Mouse (Mus musculus) myocyte (in vitro differentiated cells): ENCODE results near the gene Slc12a8. TPM values are rescaled to one million over a fixed set of nuclear protein-coding genes. Genes with fewer than 3 reads are reported as not detected.

Experiments used
- H3K27me3 ChIP-seq: one replicate; pipeline ENCODE4 v1.6.1; 2011; ENCODE audit not compliant: control insufficient read depth, insufficient read depth, insufficient read length
- H3K36me3 ChIP-seq: one replicate; pipeline ENCODE4 v1.6.1; 2011; ENCODE audit not compliant: control insufficient read depth, insufficient read depth
- H3K4me2 ChIP-seq: one replicate; pipeline ENCODE4 v1.6.1; 2011; ENCODE audit warnings: low read depth, control low read depth
- H3K4me3 ChIP-seq: one replicate; pipeline ENCODE4 v1.5.1; 2011; ENCODE audit warnings: mild to moderate bottlenecking, control low read depth, moderate library complexity
- H3K79me2 ChIP-seq: one replicate; pipeline ENCODE4 v1.6.1; 2011; ENCODE audit not compliant: control insufficient read depth, insufficient read depth
- H3ac ChIP-seq: one replicate; pipeline ENCODE4 v1.6.1; 2011; ENCODE audit not compliant: control insufficient read depth, insufficient read length
- CEBPB ChIP-seq: IDR thresholded peaks from 2 replicates; pipeline ENCODE4 v1.6.1; 2011; ENCODE audit warnings: mild to moderate bottlenecking, moderate library complexity; ENCODE audit not compliant: poor library complexity, insufficient read depth, severe bottlenecking
- E2F4 ChIP-seq: IDR thresholded peaks from one replicate; pipeline ENCODE4 v1.6.1; 2011; ENCODE audit warnings: mild to moderate bottlenecking, control low read depth, moderate library complexity; ENCODE audit not compliant: insufficient read depth
- MAX ChIP-seq: IDR thresholded peaks from one replicate; pipeline ENCODE4 v1.6.1; 2011; ENCODE audit warnings: low read depth, mild to moderate bottlenecking, control low read depth
- MYOD1 ChIP-seq, 3 experiments: IDR thresholded peaks; one replicate each; pipeline ENCODE4 v1.6.1; 2011; ENCODE audit warnings: control low read depth in 2 of 3, low read depth in 2 of 3, mild to moderate bottlenecking in 2 of 3, moderate library complexity in 1 of 3; ENCODE audit not compliant: insufficient read length in 2 of 3, control insufficient read depth in 1 of 3
- MYOG ChIP-seq, 3 experiments: IDR thresholded peaks; one replicate each; pipeline ENCODE4 v1.6.1; 2011; ENCODE audit warnings: control low read depth in 2 of 3, low read depth in 2 of 3, mild to moderate bottlenecking in 2 of 3; ENCODE audit not compliant: insufficient read length in 2 of 3, control insufficient read depth in 1 of 3, insufficient read depth in 1 of 3
- POLR2A ChIP-seq: IDR thresholded peaks from one replicate; pipeline ENCODE4 v1.6.1; 2011; ENCODE audit warnings: low read depth, mild to moderate bottlenecking, control low read depth, moderate library complexity; ENCODE audit not compliant: insufficient read length
- POLR2AphosphoS2 ChIP-seq: IDR thresholded peaks from one replicate; pipeline ENCODE4 v1.6.1; 2011; ENCODE audit warnings: low read depth, control low read depth; ENCODE audit not compliant: insufficient read length
- REST ChIP-seq: IDR thresholded peaks from one replicate; pipeline ENCODE4 v1.6.1; 2011; ENCODE audit warnings: mild to moderate bottlenecking, control low read depth, moderate library complexity; ENCODE audit not compliant: insufficient read depth, insufficient read length
- SRF ChIP-seq: IDR thresholded peaks from one replicate; pipeline ENCODE4 v1.6.1; 2011; ENCODE audit warnings: low read depth; ENCODE audit not compliant: control insufficient read depth, insufficient read length
- TCF12 ChIP-seq: IDR thresholded peaks from one replicate; pipeline ENCODE4 v1.6.1; 2011; ENCODE audit warnings: mild to moderate bottlenecking, control low read depth; ENCODE audit not compliant: poor library complexity, insufficient read depth, severe bottlenecking
- TCF3 ChIP-seq: IDR thresholded peaks from one replicate; pipeline ENCODE4 v1.6.1; 2011; ENCODE audit warnings: low read depth, control low read depth; ENCODE audit not compliant: insufficient read length
- USF1 ChIP-seq: IDR thresholded peaks from one replicate; pipeline ENCODE4 v1.6.1; 2011; ENCODE audit warnings: low read depth, mild to moderate bottlenecking, control low read depth, moderate library complexity
- polyA plus RNA-seq: library from polyadenylated mRNA; unstranded; fragments of >200 nt; fragmentation: generic; extraction: Trizol; gene quantifications from one replicate; pipeline ENCODE4 v1.2.1, GENCODE M21; 2012; ENCODE audit warnings: missing spikeins

Gene Slc12a8
- polyA plus RNA-seq, 1 experiment = 0.42 TPM

- no peak for TF ChIP-seq REST
- Histone ChIP-seq H3K36me3 (no peaks in the 10 kb centered on the region), H3ac (no peak overlapping the region), H3K27me3 (no peaks in the 10 kb centered on the region), H3K79me2 (no peaks in the 10 kb centered on the region), H3K4me2 (peak overlapping the region; percentile 53), H3K4me3 (no peak overlapping the region)
Observed at GRCm38 (mm10) chr16:33660125-33660524, 143.0 kb downstream of the Slc12a8 start.

- TF ChIP-seq POLR2A (no peak), TCF12 (no peak), USF1 (no peak)
- no peak overlapping the region for H3K4me2 ChIP-seq
- H3K27me3 ChIP-seq = no peaks in the 10 kb centered on the region
- no peaks in the 10 kb centered on the region for H3K79me2 ChIP-seq
- H3ac ChIP-seq = no peak overlapping the region
- H3K36me3 ChIP-seq = no peaks in the 10 kb centered on the region
- H3K4me3 ChIP-seq = no peak overlapping the region
Observed at GRCm38 (mm10) chr16:33662841-33663240, 145.7 kb downstream of the Slc12a8 start.

GRCm38 (mm10) chr16:33666226-33666625 is 149.1 kb downstream of the Slc12a8 start:
- Histone ChIP-seq H3K79me2 (no peaks in the 10 kb centered on the region), H3K4me2 (peak overlapping the region; percentile 33), H3K27me3 (no peaks in the 10 kb centered on the region), H3K36me3 (no peaks in the 10 kb centered on the region), H3ac (no peak overlapping the region), H3K4me3 (no peak overlapping the region)
- no peak for TF ChIP-seq REST
- no peak for TF ChIP-seq USF1
- TF ChIP-seq CEBPB = no peak
- no peak for TF ChIP-seq TCF3
- no peak for TF ChIP-seq POLR2AphosphoS2
- TF ChIP-seq MAX = no peak
- no peak for TF ChIP-seq MYOD1 (IDR thresholded peaks at IDR 0.05; ENCODE audit: control insufficient read depth in 1 of 3, insufficient read length in 2 of 3, low read depth in 2 of 3)
- no peak for TF ChIP-seq TCF12
- no peak for TF ChIP-seq MYOG (IDR thresholded peaks at IDR 0.05; ENCODE audit: control insufficient read depth in 1 of 3, insufficient read depth in 1 of 3, insufficient read length in 2 of 3, low read depth in 2 of 3)

- no peaks in the 10 kb centered on the region for H3K79me2 ChIP-seq
- no peaks in the 10 kb centered on the region for H3K27me3 ChIP-seq
- peak overlapping the region; percentile 43 for H3K4me2 ChIP-seq
- TF ChIP-seq E2F4 = no peak
- TF ChIP-seq SRF = no peak
- no peak for TF ChIP-seq POLR2AphosphoS2
- no peak for TF ChIP-seq TCF12
- TF ChIP-seq MYOG (IDR thresholded peaks at IDR 0.05; ENCODE audit: control insufficient read depth in 1 of 3, insufficient read depth in 1 of 3, insufficient read length in 2 of 3, low read depth in 2 of 3) = no peak
- no peak for TF ChIP-seq MAX
- no peak for TF ChIP-seq USF1
- no peak for TF ChIP-seq TCF3
- peak; percentile 37; the same call in 1 of the 2 replicates for TF ChIP-seq CEBPB
- no peak for TF ChIP-seq POLR2A
- no peak for TF ChIP-seq REST
- TF ChIP-seq MYOD1 (IDR thresholded peaks at IDR 0.05; ENCODE audit: control insufficient read depth in 1 of 3, insufficient read length in 2 of 3, low read depth in 2 of 3) = peak in 1 of 3 experiments; percentile 76
- H3K36me3 ChIP-seq = no peaks in the 10 kb centered on the region
- H3ac ChIP-seq = no peak overlapping the region
- no peak overlapping the region for H3K4me3 ChIP-seq
Observed at GRCm38 (mm10) chr16:33666985-33667538, 149.9 kb downstream of the Slc12a8 start.

- H3K4me2 ChIP-seq = no peak overlapping the region
- H3K4me3 ChIP-seq = no peak overlapping the region
- TF ChIP-seq REST = no peak
- H3K79me2 ChIP-seq = no peaks in the 10 kb centered on the region
- H3ac ChIP-seq = no peak overlapping the region
- H3K36me3 ChIP-seq = no peaks in the 10 kb centered on the region
- no peaks in the 10 kb centered on the region for H3K27me3 ChIP-seq
Observed at GRCm38 (mm10) chr16:33668448-33668847, 151.3 kb downstream of the Slc12a8 start.

GRCm38 (mm10) chr16:33669072-33669471 is 151.9 kb downstream of the Slc12a8 start:
- no peak for TF ChIP-seq MYOD1 (IDR thresholded peaks at IDR 0.05; ENCODE audit: control insufficient read depth in 1 of 3, insufficient read length in 2 of 3, low read depth in 2 of 3)
- 0 out of 2 replicates have a peak, but pooled peaks have one; percentile 13 for TF ChIP-seq CEBPB
- no peak overlapping the region for H3ac ChIP-seq
- no peaks in the 10 kb centered on the region for H3K36me3 ChIP-seq

More at GRCm38 (mm10) chr16:33669072-33669471, 151.9 kb downstream of the Slc12a8 start:
- H3K4me2 ChIP-seq = no peak overlapping the region
- H3K27me3 ChIP-seq = no peaks in the 10 kb centered on the region
- no peaks in the 10 kb centered on the region for H3K79me2 ChIP-seq
- H3K4me3 ChIP-seq = no peak overlapping the region
